Mouse (Mus musculus) stomach, postnatal 0 days (tissue): ENCODE data around the gene Ppp1r9a.

Source experiments
- CTCF ChIP-seq: IDR thresholded peaks from 2 replicates; pipeline ENCODE4 v1.5.1; 2016; ENCODE audit warnings: antibody characterized with exemption, low read depth, mild to moderate bottlenecking, moderate library complexity
- EP300 ChIP-seq: optimal IDR thresholded peaks from 2 replicates; pipeline ENCODE3; 2016; ENCODE audit warnings: antibody characterized with exemption

DNA sequence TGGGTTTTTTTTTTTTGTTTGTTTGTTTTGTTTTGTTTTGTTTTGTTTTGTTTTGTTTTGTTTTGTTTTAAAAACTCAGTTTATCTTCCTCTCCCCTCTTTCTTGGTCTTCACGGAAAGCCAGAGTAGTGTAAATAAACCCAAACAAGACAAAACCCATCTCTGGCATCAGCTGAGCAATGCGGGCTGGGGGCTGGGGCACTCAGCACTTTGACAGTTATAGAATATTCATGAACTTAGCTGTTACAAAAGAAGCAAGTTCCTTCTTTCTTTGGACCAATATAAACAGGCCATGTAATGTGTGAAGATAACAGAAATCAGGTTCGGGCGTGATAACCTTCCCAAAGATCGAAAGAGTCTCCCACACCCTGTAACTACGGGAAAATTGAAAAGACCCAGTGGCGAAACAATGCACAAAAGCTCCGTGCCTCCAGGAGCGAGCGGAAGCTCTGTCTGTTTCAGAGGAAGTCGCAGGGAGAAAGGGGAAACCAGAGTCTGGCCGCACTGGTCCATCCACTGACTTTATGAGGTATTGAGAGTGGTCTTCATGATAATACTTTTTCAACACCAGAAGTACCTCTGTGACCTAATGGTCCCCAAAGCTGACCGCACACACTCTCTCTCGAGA lies 264.4 kb downstream of the Ppp1r9a start:
- TF ChIP-seq CTCF (no peak), EP300 (no peak)
